Mouse (Mus musculus) midbrain, embryonic 11.5 days (tissue): ENCODE data around the gene Sirt7. TPM values are rescaled to one million over a fixed set of nuclear protein-coding genes. Genes with fewer than 3 reads are reported as not detected.

Source experiments
- ATAC-seq: fragments of 200-750 bp; cut with Nextera tagmentation; 2 replicates; pipeline ENCODE4 v1.8.0; 2017; ENCODE audit warnings: moderate TSS enrichment, moderate library complexity; ENCODE audit not compliant: low FRiP score
- DNase-seq: peaks from one replicate; pipeline ENCODE4 v3.0.0; 2015; ENCODE audit warnings: low spot score; ENCODE audit errors: missing footprints
- H3K27ac ChIP-seq: fragments of 300-500 bp; sonication (generic); 2 replicates; pipeline ENCODE4 v1.5.1; 2014; ENCODE audit warnings: low read depth, low read length
- H3K27me3 ChIP-seq: fragments of 300-500 bp; sonication (generic); 2 replicates; pipeline ENCODE4 v1.6.1; 2014; ENCODE audit warnings: mild to moderate bottlenecking, low read length, moderate library complexity, mixed read lengths; ENCODE audit not compliant: control insufficient read depth, insufficient read depth
- H3K36me3 ChIP-seq: fragments of 300-500 bp; sonication (generic); 2 replicates; pipeline ENCODE4 v1.6.1; 2014; ENCODE audit warnings: mild to moderate bottlenecking, low read length, moderate library complexity, mixed read lengths; ENCODE audit not compliant: control insufficient read depth, insufficient read depth
- H3K4me1 ChIP-seq: fragments of 300-500 bp; sonication (generic); 2 replicates; pipeline ENCODE4 v1.6.1; 2014; ENCODE audit warnings: low read length; ENCODE audit not compliant: control insufficient read depth, insufficient read depth
- H3K4me2 ChIP-seq: fragments of 300-500 bp; sonication (generic); 2 replicates; pipeline ENCODE4 v1.6.1; 2014; ENCODE audit warnings: mild to moderate bottlenecking, moderate library complexity
- H3K4me3 ChIP-seq: fragments of 300-500 bp; sonication (generic); 2 replicates; pipeline ENCODE4 v1.5.1; 2014; ENCODE audit warnings: low read depth, low read length
- H3K9ac ChIP-seq: fragments of 300-500 bp; sonication (generic); 2 replicates; pipeline ENCODE4 v1.6.1; 2014; ENCODE audit warnings: low read length
- H3K9me3 ChIP-seq: fragments of 300-500 bp; sonication (generic); 2 replicates; pipeline ENCODE4 v1.6.1; 2016; ENCODE audit warnings: low read length; ENCODE audit not compliant: control insufficient read depth
- WGBS: fragments of 180-500 bp; shearing (Covaris S2); extraction: QIAGEN DNeasy Blood & Tissue Kit; methylation state at CpG from one replicate; pipeline ENCODE4 v1.1.7; 2014; 5-methylcytosine and 5-hydroxymethylcytosine counted together
- polyA plus RNA-seq: library from polyadenylated mRNA; unstranded; fragments of >200 nt; fragmentation: Nextera tagmentation; extraction: Ambion mirVana; gene quantifications from 2 replicates; pipeline ENCODE4 v1.2.1, GENCODE M21; 2014

Gene Sirt7
- polyA plus RNA-seq, 1 experiment from 2014 or later, result 33.2 TPM

DNA sequence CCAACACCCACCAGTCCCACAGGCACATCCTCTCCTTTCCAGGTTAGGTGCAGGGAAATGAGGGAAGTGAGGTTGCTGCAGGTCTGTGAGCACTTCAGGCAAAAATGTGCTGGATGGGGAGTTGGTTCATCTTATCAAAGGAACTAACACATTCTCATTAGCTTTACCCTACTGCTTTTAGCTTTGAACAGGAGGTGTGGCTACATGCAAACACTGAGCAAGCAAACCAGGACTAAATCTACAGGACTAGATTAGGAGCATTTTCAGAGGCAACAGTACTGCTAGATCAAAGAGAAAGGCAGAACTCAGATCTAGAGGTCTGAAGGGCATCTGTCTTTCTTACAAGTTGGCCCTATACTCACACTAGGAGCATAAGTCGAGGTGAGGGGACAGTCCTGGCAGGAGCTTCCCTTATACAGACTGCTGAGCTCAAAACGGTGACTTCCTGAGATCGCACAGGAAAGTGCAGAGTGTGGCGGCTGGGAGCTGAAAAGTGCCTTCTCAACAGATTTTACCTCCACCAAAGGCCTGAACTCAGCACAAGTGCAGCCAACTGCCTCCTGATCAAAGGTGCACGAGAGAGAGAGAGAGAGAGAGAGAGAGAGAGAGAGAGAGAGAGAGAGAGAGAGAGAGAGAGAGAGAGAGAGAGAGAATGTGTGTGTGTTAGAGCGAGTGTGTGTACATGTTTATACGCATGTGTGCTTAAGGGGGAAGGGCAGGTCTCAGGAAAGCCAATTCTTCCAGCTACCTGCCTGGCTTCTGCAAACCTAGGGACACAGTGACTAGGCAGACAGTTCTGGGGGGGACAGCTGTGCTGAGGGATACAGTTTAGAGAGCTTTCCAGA, 6.1 kb upstream of the Sirt7 start:
- no peak for ATAC-seq
- H3K27ac ChIP-seq, result no peak overlapping the region; the same call in 1 of the 2 replicates
- H3K9me3 ChIP-seq, result no peaks in the 10 kb centered on the region
- peak; percentile 76 for DNase-seq
- no peaks in the 10 kb centered on the region for H3K27me3 ChIP-seq
- peak overlapping the region; percentile 20 for H3K9ac ChIP-seq
- peaks cover 7% of the 10 kb centered on the region; the same call in 1 of the 2 replicates for H3K36me3 ChIP-seq
- H3K4me2 ChIP-seq, result peak overlapping the region; percentile 94; the same call in 1 of the 2 replicates
- no peak overlapping the region for H3K4me3 ChIP-seq
- 44% methylated on average over 7 of the region's 7 CpGs for WGBS
- peaks cover 23% of the 10 kb centered on the region for H3K4me1 ChIP-seq

DNA sequence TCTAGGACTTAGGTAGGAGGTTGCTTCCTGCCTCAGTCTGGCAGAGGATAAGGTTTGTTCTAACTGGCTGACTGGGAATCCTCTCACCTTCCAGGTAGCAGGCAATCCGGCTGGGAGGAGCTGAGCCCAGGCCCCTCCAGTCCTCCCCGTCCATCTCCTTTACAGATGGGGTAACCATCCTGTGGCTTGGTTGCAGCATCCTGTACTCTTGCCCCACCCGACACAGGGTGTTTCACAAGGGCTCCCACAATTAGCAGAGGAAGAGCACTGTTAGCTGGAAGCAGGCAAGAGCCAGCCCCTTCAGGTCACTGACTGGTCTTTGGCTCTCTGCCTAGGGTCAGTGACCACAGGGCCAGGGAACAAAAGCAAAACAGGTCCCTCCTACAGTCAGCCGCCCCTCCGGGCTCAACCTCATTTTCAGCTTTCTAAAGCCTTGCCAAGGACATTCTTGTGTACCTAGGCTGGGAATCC, 5.4 kb upstream of the Sirt7 start:
- Histone ChIP-seq H3K27ac (no peak overlapping the region; the same call in 1 of the 2 replicates), H3K9ac (peak overlapping the region; percentile 33), H3K4me1 (peaks cover 24% of the 10 kb centered on the region), H3K9me3 (no peaks in the 10 kb centered on the region), H3K4me2 (peak overlapping the region; percentile 4; the same call in 1 of the 2 replicates), H3K27me3 (no peaks in the 10 kb centered on the region), H3K36me3 (peaks cover 7% of the 10 kb centered on the region; the same call in 1 of the 2 replicates), H3K4me3 (no peak overlapping the region)
- ATAC-seq (no peak), DNase-seq (peak; percentile 79)
- 18% methylated on average over 5 of the region's 5 CpGs for WGBS

DNA sequence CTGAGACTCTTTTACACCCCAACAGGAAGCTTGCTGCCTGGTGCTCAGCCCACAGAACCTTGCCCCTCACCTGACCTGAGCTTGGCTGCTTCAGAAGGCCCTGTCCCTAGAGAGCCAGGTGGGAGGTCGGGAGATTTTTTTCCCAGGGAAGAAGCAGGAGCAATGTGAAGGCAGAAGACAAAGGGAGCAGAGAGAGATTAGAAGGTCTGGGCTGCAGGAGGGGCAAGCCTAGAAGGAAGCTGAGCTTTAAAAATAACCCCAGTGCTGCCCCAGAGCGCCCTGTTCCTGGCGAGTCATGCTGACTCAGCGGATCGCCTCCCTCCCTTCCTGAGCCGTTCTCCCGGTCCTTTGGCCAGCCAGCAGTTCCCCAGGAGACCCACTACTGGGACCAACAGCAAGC, 4.9 kb upstream of the Sirt7 start:
- Histone ChIP-seq H3K9ac (peak overlapping the region; percentile 33), H3K9me3 (no peaks in the 10 kb centered on the region), H3K4me2 (peak overlapping the region; percentile 4), H3K27me3 (no peaks in the 10 kb centered on the region), H3K36me3 (peaks cover 7% of the 10 kb centered on the region; the same call in 1 of the 2 replicates), H3K4me1 (peaks cover 28% of the 10 kb centered on the region), H3K4me3 (no peak overlapping the region), H3K27ac (no peak overlapping the region; the same call in 1 of the 2 replicates)
- ATAC-seq (no peak), DNase-seq (peak; percentile 80)
- 34% methylated on average over 7 of the region's 7 CpGs for WGBS

DNA sequence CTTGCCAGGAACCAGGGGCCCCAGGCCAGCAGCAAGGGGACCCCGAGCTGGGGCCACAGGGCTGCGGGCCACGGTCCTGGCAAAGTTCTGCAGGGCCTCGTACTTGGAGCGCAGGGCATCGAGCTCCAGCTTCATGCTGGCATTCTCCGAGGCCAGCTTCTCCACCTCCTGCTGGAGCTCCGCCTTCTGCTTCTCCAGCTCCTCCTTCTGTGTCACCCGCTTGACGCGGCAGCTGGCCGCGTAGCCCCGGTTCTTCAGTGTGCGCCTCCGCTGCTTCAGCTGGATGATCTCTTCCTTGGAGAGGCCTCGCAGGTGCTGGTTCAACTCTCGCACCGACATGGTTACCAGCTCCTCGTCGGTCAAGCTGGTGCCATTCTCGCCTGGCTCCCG, 4.3 kb upstream of the Sirt7 start:
- Histone ChIP-seq H3K4me3 (no peak overlapping the region), H3K4me1 (peaks cover 28% of the 10 kb centered on the region), H3K4me2 (peak overlapping the region; percentile 4; the same call in 1 of the 2 replicates), H3K36me3 (peaks cover 7% of the 10 kb centered on the region; the same call in 1 of the 2 replicates), H3K27me3 (no peaks in the 10 kb centered on the region), H3K27ac (no peak overlapping the region), H3K9ac (no peak overlapping the region), H3K9me3 (no peaks in the 10 kb centered on the region)
- WGBS, result 69% methylated on average over 23 of the region's 23 CpGs
- DNase-seq (peak; percentile 65), ATAC-seq (no peak)

DNA sequence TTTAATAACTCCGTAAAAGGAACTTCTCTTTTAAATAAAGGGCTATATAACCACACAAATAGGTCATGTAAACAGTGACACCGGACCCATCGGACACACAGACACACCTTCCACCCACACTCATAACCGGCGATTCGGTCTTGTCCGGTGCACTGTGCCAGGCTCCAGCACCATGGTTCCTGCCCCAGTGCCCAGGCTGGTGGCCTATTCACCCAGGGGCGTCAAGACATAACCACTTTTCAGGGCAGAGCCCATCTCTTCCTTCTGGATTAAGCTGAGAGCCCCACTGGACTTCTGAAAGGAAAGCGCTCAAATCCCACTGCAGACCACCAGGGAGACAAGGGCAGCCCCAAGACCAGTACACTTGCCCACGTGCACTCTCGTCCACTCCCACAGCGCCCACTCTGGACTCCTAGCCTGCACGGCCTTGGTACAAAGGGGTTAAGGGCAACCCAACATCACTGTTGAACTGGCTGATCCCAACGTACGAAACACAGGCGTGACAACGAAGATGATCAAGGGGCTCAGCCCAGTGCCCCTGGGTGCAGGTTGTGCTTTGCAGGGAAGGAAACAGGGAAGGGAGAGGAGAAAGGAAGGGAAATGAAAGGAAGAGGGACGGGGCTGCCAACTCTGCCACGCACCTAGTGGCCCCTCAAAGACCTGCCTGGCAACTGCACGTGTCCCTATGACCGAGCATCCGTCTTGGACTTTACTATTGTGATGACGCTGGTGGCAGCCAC, 3.7 kb upstream of the Sirt7 start:
- no peak for ATAC-seq
- Histone ChIP-seq H3K9ac (no peak overlapping the region), H3K27me3 (no peaks in the 10 kb centered on the region), H3K4me3 (no peak overlapping the region), H3K36me3 (peaks cover 7% of the 10 kb centered on the region; the same call in 1 of the 2 replicates), H3K27ac (no peak overlapping the region), H3K9me3 (no peaks in the 10 kb centered on the region), H3K4me2 (no peak overlapping the region), H3K4me1 (peaks cover 32% of the 10 kb centered on the region)
- 96% methylated on average over 23 of the region's 23 CpGs for WGBS
- no peak for DNase-seq

DNA sequence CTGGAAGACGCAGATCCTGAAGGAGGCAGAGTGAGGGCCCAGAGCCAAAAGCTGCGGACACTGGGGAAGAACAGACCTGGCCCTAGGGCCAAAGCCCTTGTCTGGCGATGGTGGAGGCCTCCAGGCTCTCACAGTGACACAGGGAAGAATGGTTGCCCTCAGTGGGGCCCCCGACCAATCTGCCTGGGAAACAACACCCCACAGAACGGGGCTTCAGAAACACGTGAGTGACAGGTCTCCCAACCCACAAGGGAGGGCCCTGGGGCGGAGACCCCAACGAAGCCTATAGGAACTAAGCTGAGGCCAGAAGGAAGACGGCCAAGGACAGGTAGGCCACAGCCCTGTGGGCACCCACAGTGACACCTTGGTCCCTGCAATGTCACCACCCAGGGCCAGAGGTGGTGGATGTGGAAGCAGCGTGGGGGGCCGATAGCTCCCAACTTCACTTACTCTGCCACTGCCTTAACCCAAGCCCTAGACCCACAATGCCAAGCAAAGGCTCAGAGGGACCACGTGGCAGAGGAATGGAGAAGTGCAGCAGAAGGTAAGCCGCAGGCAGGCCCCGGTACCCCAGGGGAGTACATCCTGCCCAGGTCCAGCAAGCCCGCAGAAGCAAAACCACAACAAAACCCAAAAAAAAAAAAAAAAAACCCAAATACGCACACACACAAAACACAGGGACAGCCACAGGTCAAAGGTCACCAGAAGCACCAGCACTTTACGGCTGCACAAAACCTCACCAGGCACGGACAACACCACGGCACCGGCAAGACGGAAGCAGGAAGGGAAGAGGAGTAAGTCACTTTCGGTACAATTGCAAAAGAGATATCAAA, 2.6 kb upstream of the Sirt7 start:
- Histone ChIP-seq H3K36me3 (peaks cover 7% of the 10 kb centered on the region; the same call in 1 of the 2 replicates), H3K4me3 (no peak overlapping the region), H3K27me3 (no peaks in the 10 kb centered on the region), H3K4me2 (no peak overlapping the region), H3K4me1 (peaks cover 32% of the 10 kb centered on the region), H3K9ac (no peak overlapping the region), H3K27ac (no peak overlapping the region), H3K9me3 (no peaks in the 10 kb centered on the region)
- 86% methylated on average over 22 of the region's 22 CpGs for WGBS
- DNase-seq, result no peak
- no peak for ATAC-seq

DNA sequence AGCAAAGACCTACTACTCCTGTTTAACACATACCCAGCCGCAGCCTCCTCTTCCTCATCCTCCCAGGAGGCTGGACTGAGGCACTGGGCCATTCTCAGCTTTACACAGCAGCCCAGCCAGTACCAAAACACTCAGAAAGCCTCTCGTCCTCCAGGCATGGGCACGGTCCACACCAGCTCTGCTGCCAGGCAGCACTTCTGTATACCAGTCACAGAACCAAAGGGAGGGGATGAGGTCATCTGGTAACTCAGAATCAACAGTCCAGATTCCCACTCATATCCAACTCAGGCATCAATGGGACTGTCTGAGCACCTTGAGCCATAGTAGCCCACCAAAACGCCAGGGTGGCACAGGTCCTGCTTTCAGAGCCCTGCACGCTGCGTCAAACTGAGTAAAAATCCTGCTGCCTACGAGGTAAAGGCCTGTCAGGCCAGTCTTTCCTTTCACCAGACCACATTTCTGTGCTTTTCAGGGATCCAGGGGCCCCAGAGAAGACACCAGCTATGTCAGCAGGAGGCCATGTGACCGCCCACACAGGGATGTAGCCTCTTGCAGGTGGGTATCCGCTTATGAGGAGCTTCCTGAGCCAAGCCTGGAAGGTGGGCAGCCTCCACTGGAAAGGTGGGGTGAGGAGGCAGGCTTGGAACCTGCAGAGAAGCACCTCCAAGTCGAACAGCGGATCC, 1.9 kb upstream of the Sirt7 start:
- H3K27me3 ChIP-seq, result no peaks in the 10 kb centered on the region
- no peak overlapping the region for H3K9ac ChIP-seq
- H3K9me3 ChIP-seq, result no peaks in the 10 kb centered on the region
- no peak overlapping the region for H3K4me2 ChIP-seq
- 90% methylated on average over 11 of the region's 11 CpGs for WGBS
- peaks cover 27% of the 10 kb centered on the region for H3K4me1 ChIP-seq
- no peak overlapping the region for H3K4me3 ChIP-seq
- H3K36me3 ChIP-seq, result peaks cover 7% of the 10 kb centered on the region; the same call in 1 of the 2 replicates
- ATAC-seq (no peak), DNase-seq (peak; percentile 70)
- H3K27ac ChIP-seq, result no peak overlapping the region

DNA sequence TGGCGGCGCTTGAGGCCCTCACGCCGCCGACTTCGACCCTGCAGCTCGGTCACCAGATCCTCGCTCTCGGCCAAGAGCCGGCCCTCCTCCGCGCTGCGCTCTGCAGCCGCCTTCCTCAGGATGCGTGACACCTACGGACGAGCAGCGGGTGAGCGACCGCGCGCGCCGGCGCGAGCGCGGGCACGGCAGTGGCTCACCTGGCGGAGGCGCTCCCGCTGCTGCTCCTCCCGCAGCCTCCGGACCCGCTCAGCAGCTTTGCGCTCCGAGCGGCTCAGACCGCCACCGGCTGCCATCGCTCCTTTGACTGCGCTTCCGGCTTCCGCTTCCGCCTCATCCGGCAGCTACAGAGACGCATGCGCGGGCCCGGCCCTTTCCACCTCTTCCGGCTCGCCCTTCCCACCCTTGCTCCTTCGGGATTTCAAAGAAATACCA, 344 bp downstream of the Sirt7 start:
- ATAC-seq (peak; percentile 83), DNase-seq (peak; percentile 97)
- peaks cover 19% of the 10 kb centered on the region for H3K36me3 ChIP-seq
- H3K9ac ChIP-seq, result peak overlapping the region; percentile 80
- under 1% methylated on average over 51 of the region's 53 CpGs for WGBS
- H3K9me3 ChIP-seq, result no peaks in the 10 kb centered on the region
- H3K4me2 ChIP-seq, result peak overlapping the region; percentile 97
- H3K4me1 ChIP-seq, result peaks cover 9% of the 10 kb centered on the region
- peak overlapping the region; percentile 57 for H3K27ac ChIP-seq
- H3K27me3 ChIP-seq, result no peaks in the 10 kb centered on the region
- H3K4me3 ChIP-seq, result peak overlapping the region; percentile 99
